Mouse (Mus musculus) embryonic facial prominence, embryonic 15.5 days (tissue): Measurements from ENCODE around the gene Atp4b. TPM values are rescaled to one million over a fixed set of nuclear protein-coding genes. Genes with fewer than 3 reads are reported as not detected.

ENCODE experiments used
- ATAC-seq: fragments of 200-750 bp; cut with Nextera tagmentation; 2 replicates; pipeline ENCODE4 v1.8.0; 2017; ENCODE audit warnings: low read depth, moderate TSS enrichment; ENCODE audit not compliant: insufficient number of reproducible peaks, low FRiP score, low TSS enrichment
- H3K27ac ChIP-seq: fragments of 300-500 bp; sonication (generic); replicated peaks from 2 replicates; pipeline ENCODE4 v1.5.1; 2015; ENCODE audit warnings: mild to moderate bottlenecking, inconsistent platforms
- H3K27me3 ChIP-seq: fragments of 300-500 bp; sonication (generic); 2 replicates; pipeline ENCODE4 v1.6.1; 2015; ENCODE audit warnings: inconsistent platforms
- H3K36me3 ChIP-seq: fragments of 300-500 bp; sonication (generic); 2 replicates; pipeline ENCODE4 v1.6.1; 2015; ENCODE audit warnings: mild to moderate bottlenecking, inconsistent platforms
- H3K4me1 ChIP-seq: fragments of 300-500 bp; sonication (generic); 2 replicates; pipeline ENCODE4 v1.6.1; 2015; ENCODE audit warnings: inconsistent platforms
- H3K4me2 ChIP-seq: fragments of 300-500 bp; sonication (generic); replicated peaks from 2 replicates; pipeline ENCODE4 v1.6.1; 2015; ENCODE audit warnings: mild to moderate bottlenecking, inconsistent platforms
- H3K4me3 ChIP-seq: fragments of 300-500 bp; sonication (generic); replicated peaks from 2 replicates; pipeline ENCODE4 v1.5.1; 2015; ENCODE audit warnings: mild to moderate bottlenecking, inconsistent platforms
- H3K9ac ChIP-seq: fragments of 300-500 bp; sonication (generic); 2 replicates; pipeline ENCODE4 v1.6.1; 2015; ENCODE audit warnings: inconsistent platforms
- H3K9me3 ChIP-seq: fragments of 300-500 bp; sonication (generic); replicated peaks from 2 replicates; pipeline ENCODE4 v1.6.1; 2016; ENCODE audit warnings: inconsistent platforms
- WGBS: fragments of 180-500 bp; shearing (Covaris S2); methylation state at CpG from one replicate; pipeline ENCODE4 v1.1.7; 2015; 5-methylcytosine and 5-hydroxymethylcytosine counted together
- polyA plus RNA-seq: library from polyadenylated mRNA; unstranded; fragments of >200 nt; fragmentation: Nextera tagmentation; extraction: Ambion mirVana; gene quantifications from 2 replicates; pipeline ENCODE4 v1.2.1, GENCODE M21; 2015

Gene Atp4b
- polyA plus RNA-seq, 1 experiment from 2014 or later: not detected

- 87% methylated on average over 3 of the region's 3 CpGs for WGBS
- ATAC-seq: no peak
- H3K9ac ChIP-seq: no peak overlapping the region
- peaks cover 19% of the 10 kb centered on the region for H3K36me3 ChIP-seq
- no peak overlapping the region for H3K4me2 ChIP-seq
- no peaks in the 10 kb centered on the region for H3K27me3 ChIP-seq
- no peaks in the 10 kb centered on the region for H3K4me1 ChIP-seq
- no peak overlapping the region for H3K27ac ChIP-seq
- no peak overlapping the region for H3K4me3 ChIP-seq
- no peaks in the 10 kb centered on the region for H3K9me3 ChIP-seq
These were observed 14.1 kb downstream of the Atp4b start for GRCm38 (mm10) chr8:13382536-13382935.

GRCm38 (mm10) chr8:13381630-13382029 lies 15.0 kb downstream of the Atp4b start:
- WGBS: 88% methylated on average over 7 of the region's 7 CpGs
- no peak overlapping the region for H3K9ac ChIP-seq

GRCm38 (mm10) chr8:13373151-13373662 lies 23.4 kb downstream of the Atp4b start:
- WGBS: 82% methylated on average over 8 of the region's 8 CpGs
- Histone ChIP-seq H3K4me1 (no peaks in the 10 kb centered on the region), H3K4me2 (no peak overlapping the region), H3K27me3 (no peaks in the 10 kb centered on the region), H3K27ac (no peak overlapping the region), H3K9ac (no peak overlapping the region), H3K4me3 (no peak overlapping the region), H3K9me3 (no peaks in the 10 kb centered on the region), H3K36me3 (peaks cover 88% of the 10 kb centered on the region)
- no peak for ATAC-seq

More at GRCm38 (mm10) chr8:13381630-13382029, 15.0 kb downstream of the Atp4b start:
- no peak overlapping the region for H3K4me2 ChIP-seq
- H3K9me3 ChIP-seq: no peaks in the 10 kb centered on the region
- H3K36me3 ChIP-seq: peaks cover 25% of the 10 kb centered on the region
- no peaks in the 10 kb centered on the region for H3K4me1 ChIP-seq
- no peak for ATAC-seq
- H3K27me3 ChIP-seq: no peaks in the 10 kb centered on the region
- H3K27ac ChIP-seq: no peak overlapping the region
- no peak overlapping the region for H3K4me3 ChIP-seq

GRCm38 (mm10) chr8:13361865-13362264 lies 34.8 kb downstream of the Atp4b start:
- H3K4me1 ChIP-seq: no peaks in the 10 kb centered on the region
- no peaks in the 10 kb centered on the region for H3K9me3 ChIP-seq
- H3K4me3 ChIP-seq: no peak overlapping the region
- H3K27me3 ChIP-seq: no peaks in the 10 kb centered on the region
- H3K27ac ChIP-seq: no peak overlapping the region
- no peak for ATAC-seq
- H3K4me2 ChIP-seq: no peak overlapping the region
- H3K9ac ChIP-seq: no peak overlapping the region
- WGBS: 97% methylated on average over 6 of the region's 6 CpGs
- peaks cover 92% of the 10 kb centered on the region for H3K36me3 ChIP-seq

- no peak overlapping the region for H3K27ac ChIP-seq
- 83% methylated on average over 7 of the region's 7 CpGs for WGBS
- H3K9me3 ChIP-seq: no peaks in the 10 kb centered on the region
- ATAC-seq: no peak
- no peak overlapping the region for H3K4me3 ChIP-seq
- H3K9ac ChIP-seq: no peak overlapping the region
- H3K4me2 ChIP-seq: no peak overlapping the region
- peaks cover 91% of the 10 kb centered on the region for H3K36me3 ChIP-seq
- no peaks in the 10 kb centered on the region for H3K4me1 ChIP-seq
- no peaks in the 10 kb centered on the region for H3K27me3 ChIP-seq
These were observed 36.4 kb downstream of the Atp4b start for GRCm38 (mm10) chr8:13360213-13360612.

- no peaks in the 10 kb centered on the region for H3K9me3 ChIP-seq
- H3K36me3 ChIP-seq: peaks cover 93% of the 10 kb centered on the region
- no peak overlapping the region for H3K4me3 ChIP-seq
- H3K4me1 ChIP-seq: 0 out of 2 replicates have a peak, but pooled peaks cover 4% of the 10 kb centered on the region
- no peak overlapping the region for H3K9ac ChIP-seq
- WGBS: 77% methylated on average over 10 of the region's 10 CpGs
- no peak overlapping the region for H3K27ac ChIP-seq
- H3K27me3 ChIP-seq: no peaks in the 10 kb centered on the region
- H3K4me2 ChIP-seq: no peak overlapping the region
- ATAC-seq: no peak
These were observed 39.9 kb downstream of the Atp4b start for GRCm38 (mm10) chr8:13356681-13357080.

- ATAC-seq: no peak
These were observed 40.4 kb downstream of the Atp4b start for GRCm38 (mm10) chr8:13356221-13356620.

GRCm38 (mm10) chr8:13353883-13354282 lies 42.7 kb downstream of the Atp4b start:
- no peak for ATAC-seq
- H3K36me3 ChIP-seq: peaks cover 93% of the 10 kb centered on the region
- WGBS: 75% methylated on average over 4 of the region's 4 CpGs

More at GRCm38 (mm10) chr8:13356221-13356620, 40.4 kb downstream of the Atp4b start:
- Histone ChIP-seq H3K4me1 (0 out of 2 replicates have a peak, but pooled peaks cover 4% of the 10 kb centered on the region), H3K9ac (no peak overlapping the region), H3K27me3 (no peaks in the 10 kb centered on the region), H3K27ac (no peak overlapping the region), H3K4me2 (no peak overlapping the region), H3K36me3 (peaks cover 93% of the 10 kb centered on the region), H3K9me3 (no peaks in the 10 kb centered on the region), H3K4me3 (no peak overlapping the region)
- WGBS: 79% methylated on average over 6 of the region's 6 CpGs

GRCm38 (mm10) chr8:13353155-13353833 lies 43.3 kb downstream of the Atp4b start:
- no peak overlapping the region for H3K4me2 ChIP-seq
- no peak overlapping the region for H3K27ac ChIP-seq
- no peaks in the 10 kb centered on the region for H3K9me3 ChIP-seq
- 79% methylated on average over 9 of the region's 9 CpGs for WGBS
- no peak overlapping the region for H3K4me3 ChIP-seq
- no peaks in the 10 kb centered on the region for H3K27me3 ChIP-seq
- H3K4me1 ChIP-seq: 0 out of 2 replicates have a peak, but pooled peaks cover 8% of the 10 kb centered on the region
- H3K9ac ChIP-seq: no peak overlapping the region
- ATAC-seq: no peak
- peaks cover 93% of the 10 kb centered on the region for H3K36me3 ChIP-seq

More at GRCm38 (mm10) chr8:13353883-13354282, 42.7 kb downstream of the Atp4b start:
- Histone ChIP-seq H3K4me3 (no peak overlapping the region), H3K9me3 (no peaks in the 10 kb centered on the region), H3K27ac (no peak overlapping the region), H3K9ac (no peak overlapping the region), H3K4me1 (0 out of 2 replicates have a peak, but pooled peaks cover 8% of the 10 kb centered on the region), H3K27me3 (no peaks in the 10 kb centered on the region), H3K4me2 (no peak overlapping the region)

GRCm38 (mm10) chr8:13352601-13353000 lies 44.0 kb downstream of the Atp4b start:
- H3K4me1 ChIP-seq: 0 out of 2 replicates have a peak, but pooled peaks cover 8% of the 10 kb centered on the region
- no peaks in the 10 kb centered on the region for H3K27me3 ChIP-seq
- no peak for ATAC-seq
- no peak overlapping the region for H3K4me3 ChIP-seq
- no peaks in the 10 kb centered on the region for H3K9me3 ChIP-seq
- H3K9ac ChIP-seq: no peak overlapping the region
- H3K27ac ChIP-seq: no peak overlapping the region
- no peak overlapping the region for H3K4me2 ChIP-seq
- WGBS: 79% methylated on average over 8 of the region's 8 CpGs
- H3K36me3 ChIP-seq: peaks cover 93% of the 10 kb centered on the region

GRCm38 (mm10) chr8:13351593-13351992 lies 45.0 kb downstream of the Atp4b start:
- Histone ChIP-seq H3K9ac (no peak overlapping the region), H3K4me3 (no peak overlapping the region), H3K4me1 (0 out of 2 replicates have a peak, but pooled peaks cover 8% of the 10 kb centered on the region), H3K9me3 (no peaks in the 10 kb centered on the region), H3K4me2 (no peak overlapping the region), H3K36me3 (peaks cover 93% of the 10 kb centered on the region), H3K27ac (no peak overlapping the region), H3K27me3 (no peaks in the 10 kb centered on the region)
- WGBS: 73% methylated on average over 5 of the region's 5 CpGs
- no peak for ATAC-seq
